Mouse (Mus musculus) MEL (cell line): ENCODE measurements around the gene Prkch. TPM values are rescaled to one million over a fixed set of nuclear protein-coding genes. Genes with fewer than 3 reads are reported as not detected.

Experiments used
- DNase-seq: peaks from one replicate; pipeline ENCODE4 v3.0.0; 2011; ENCODE audit warnings: low read depth, low spot score
- H3K27ac ChIP-seq: 2 replicates; pipeline ENCODE4 v1.5.1; 2012; ENCODE audit warnings: low read depth, mild to moderate bottlenecking, control low read depth, low read length, moderate library complexity; ENCODE audit not compliant: control insufficient read depth
- H3K27me3 ChIP-seq, 2 experiments: fragments of 150-350 bp in 1 of 2; sonication (generic) in 1 of 2; 2 replicates each; pipeline ENCODE4 v1.6.1; 2012; ENCODE audit warnings: low read length in 2 of 2, mild to moderate bottlenecking in 2 of 2, improper control_type of control experiment in 1 of 2, moderate library complexity in 1 of 2; ENCODE audit not compliant: insufficient read depth in 2 of 2, control insufficient read depth in 1 of 2
- H3K36me3 ChIP-seq, 2 experiments: 2 replicates each; pipeline ENCODE4 v1.6.1; 2012 to 2014; ENCODE audit warnings: low read length in 2 of 2, improper control_type of control experiment in 1 of 2, inconsistent platforms in 1 of 2, mild to moderate bottlenecking in 1 of 2; ENCODE audit not compliant: insufficient read depth in 2 of 2, control insufficient read depth in 1 of 2
- H3K4me1 ChIP-seq, 2 experiments: fragments of 150-350 bp in 1 of 2; sonication (generic) in 1 of 2; 2 replicates each; pipeline ENCODE4 v1.6.1; 2012; ENCODE audit warnings: low read length in 2 of 2, improper control_type of control experiment in 1 of 2, mild to moderate bottlenecking in 1 of 2; ENCODE audit not compliant: insufficient read depth in 2 of 2, control insufficient read depth in 1 of 2
- H3K4me3 ChIP-seq, 2 experiments: fragments of 150-350 bp in 1 of 2; sonication (generic) in 1 of 2; 2 replicates each; pipeline ENCODE4 v1.5.1; 2012; ENCODE audit warnings: low read depth in 2 of 2, low read length in 2 of 2, mild to moderate bottlenecking in 2 of 2, moderate library complexity in 2 of 2, control low read depth in 1 of 2, improper control_type of control experiment in 1 of 2; ENCODE audit not compliant: control insufficient read depth in 1 of 2, insufficient read depth in 1 of 2
- H3K79me2 ChIP-seq: 2 replicates; pipeline ENCODE4 v1.6.1; 2012; ENCODE audit warnings: mild to moderate bottlenecking, low read length, moderate library complexity; ENCODE audit not compliant: control insufficient read depth, poor library complexity, insufficient read depth
- H3K9ac ChIP-seq: 2 replicates; pipeline ENCODE4 v1.6.1; 2012; ENCODE audit warnings: low read depth, mild to moderate bottlenecking, control low read depth, low read length, moderate library complexity; ENCODE audit not compliant: control insufficient read depth, poor library complexity, severe bottlenecking
- H3K9me3 ChIP-seq: fragments of 150-350 bp; sonication (generic); replicated peaks from 2 replicates; pipeline ENCODE4 v1.6.1; 2012; ENCODE audit warnings: mild to moderate bottlenecking, low read length, improper control_type of control experiment, moderate library complexity; ENCODE audit not compliant: insufficient read depth
- BHLHE40 ChIP-seq: IDR thresholded peaks from 2 replicates; pipeline ENCODE4 v1.6.1; 2012; ENCODE audit warnings: low read depth, mild to moderate bottlenecking, inconsistent platforms, low read length, improper control_type of control experiment, borderline replicate concordance
- CHD1 ChIP-seq: IDR thresholded peaks from 2 replicates; pipeline ENCODE4 v1.6.1; 2012; ENCODE audit warnings: low read depth, mild to moderate bottlenecking, inconsistent platforms, low read length, improper control_type of control experiment
- CTCF ChIP-seq, 3 experiments: IDR thresholded peaks in 2 of 3; conservative IDR thresholded peaks in 1 of 3; 2 replicates each; pipeline ENCODE4 v1.5.1; 2011 to 2012; ENCODE audit warnings: low read length in 3 of 3, low read depth in 2 of 3, mild to moderate bottlenecking in 2 of 3, improper control_type of control experiment in 1 of 3, inconsistent platforms in 1 of 3, mixed read lengths in 1 of 3, moderate library complexity in 1 of 3; ENCODE audit not compliant: control insufficient read depth in 1 of 3, insufficient read depth in 1 of 3, poor library complexity in 1 of 3, severe bottlenecking in 1 of 3
- E2F4 ChIP-seq: IDR thresholded peaks from 2 replicates; pipeline ENCODE4 v1.6.1; 2011; ENCODE audit warnings: low read depth, low read length, improper control_type of control experiment, borderline replicate concordance
- ETS1 ChIP-seq: IDR thresholded peaks from 2 replicates; pipeline ENCODE4 v1.6.1; 2012; ENCODE audit warnings: low read depth, mild to moderate bottlenecking, inconsistent platforms, low read length, improper control_type of control experiment, moderate library complexity
- HCFC1 ChIP-seq: IDR thresholded peaks from 2 replicates; pipeline ENCODE4 v1.6.1; 2012; ENCODE audit warnings: low read depth, mild to moderate bottlenecking, inconsistent platforms, low read length, improper control_type of control experiment, moderate library complexity
- JUND ChIP-seq: IDR thresholded peaks from 2 replicates; pipeline ENCODE4 v1.6.1; 2011; ENCODE audit warnings: low read depth, mild to moderate bottlenecking, improper control_type of control experiment, low read length
- MAFK ChIP-seq: IDR thresholded peaks from 2 replicates; pipeline ENCODE4 v1.6.1; 2011; ENCODE audit warnings: low read depth, mild to moderate bottlenecking, low read length, improper control_type of control experiment, borderline replicate concordance
- MAX ChIP-seq: IDR thresholded peaks from 2 replicates; pipeline ENCODE4 v1.6.1; 2011; ENCODE audit warnings: low read length, improper control_type of control experiment
- MXI1 ChIP-seq: IDR thresholded peaks from 2 replicates; pipeline ENCODE4 v1.6.1; 2011; ENCODE audit warnings: mild to moderate bottlenecking, low read depth, low read length, improper control_type of control experiment
- NRF1 ChIP-seq: IDR thresholded peaks from 2 replicates; pipeline ENCODE4 v1.6.1; 2014; ENCODE audit warnings: low read depth, mild to moderate bottlenecking, inconsistent platforms, low read length, improper control_type of control experiment, moderate library complexity; ENCODE audit not compliant: poor library complexity, insufficient read depth, severe bottlenecking
- POLR2AphosphoS2 ChIP-seq: IDR thresholded peaks from 2 replicates; pipeline ENCODE4 v1.6.1; 2011; ENCODE audit warnings: low read length, improper control_type of control experiment
- SIN3A ChIP-seq: IDR thresholded peaks from 2 replicates; pipeline ENCODE4 v1.6.1; 2012; ENCODE audit warnings: low read length, improper control_type of control experiment, inconsistent platforms
- TAL1 ChIP-seq: IDR thresholded peaks from 2 replicates; pipeline ENCODE4 v1.6.1; 2012; ENCODE audit warnings: mild to moderate bottlenecking, inconsistent platforms, low read length, moderate library complexity, mixed read lengths
- ZMIZ1 ChIP-seq: IDR thresholded peaks from 2 replicates; pipeline ENCODE4 v1.6.1; 2012; ENCODE audit warnings: low read depth, mild to moderate bottlenecking, inconsistent platforms, low read length, improper control_type of control experiment, moderate library complexity
- ZNF384 ChIP-seq: IDR thresholded peaks from 2 replicates; pipeline ENCODE4 v1.6.1; 2012; ENCODE audit warnings: low read depth, mild to moderate bottlenecking, inconsistent platforms, low read length, improper control_type of control experiment
- polyA plus RNA-seq, 2 experiments: library from polyadenylated mRNA; stranded (reverse) in 1 of 2; unstranded in 1 of 2; fragments of >175 nt in 1 of 2; fragments of >200 nt in 1 of 2; gene quantifications; 2 replicates each; pipeline versions ENCODE4 v1.2.1 to v1.2.4; 2012; ENCODE audit warnings: low replicate concordance in 2 of 2, low read depth in 1 of 2; ENCODE audit not compliant: insufficient read length in 2 of 2, insufficient read depth in 1 of 2, missing spikeins in 1 of 2
- total RNA-seq: library from RNA; depleted of rRNA; stranded (reverse); fragments of 300-350 nt; gene quantifications from 2 replicates; pipeline ENCODE4 v1.2.3, GENCODE M21; 2012

Prkch gene
- total and polyA plus RNA-seq, 3 experiments = not detected

- TF ChIP-seq POLR2AphosphoS2 (no peak), ZMIZ1 (no peak), SIN3A (no peak), MXI1 (no peak), HCFC1 (no peak), ETS1 (no peak)
These were observed 137.5 kb downstream of the Prkch start for GRCm38 (mm10) chr12:73722060-73722459.

GRCm38 (mm10) chr12:73723067-73723466, 138.5 kb downstream of the Prkch start:
- no peaks in the 10 kb centered on the region for H3K36me3 ChIP-seq
- DNase-seq = no peak
- H3K27me3 ChIP-seq = peaks cover 0 to 2% of the 10 kb centered on the region in 2 experiments; a peak in 1 of 4 replicates
- no peaks in the 10 kb centered on the region for H3K79me2 ChIP-seq
- H3K9ac ChIP-seq = no peak overlapping the region
- H3K4me1 ChIP-seq = no peaks in the 10 kb centered on the region
- no peak overlapping the region for H3K27ac ChIP-seq
- H3K9me3 ChIP-seq = no peaks in the 10 kb centered on the region
- no peak overlapping the region for H3K4me3 ChIP-seq
- TF ChIP-seq MAX (no peak), JUND (no peak), E2F4 (no peak), MAFK (no peak), MXI1 (no peak), CTCF (IDR thresholded peaks at IDR 0.05 in 2 of 3, conservative IDR thresholded peaks at IDR 0.05 in 1 of 3; ENCODE audit: control insufficient read depth in 1 of 3, insufficient read depth in 1 of 3, low read depth in 2 of 3, low read length in 3 of 3, poor library complexity in 1 of 3, severe bottlenecking in 1 of 3) (no peak), NRF1 (no peak), ZNF384 (no peak), CHD1 (no peak), TAL1 (no peak), HCFC1 (no peak), BHLHE40 (no peak)
- TF ChIP-seq, all 39 proteins: peak for 0

More at GRCm38 (mm10) chr12:73722060-73722459, 137.5 kb downstream of the Prkch start:
- Histone ChIP-seq H3K4me3 (no peak overlapping the region), H3K79me2 (no peaks in the 10 kb centered on the region), H3K27ac (no peak overlapping the region), H3K27me3 (peaks cover 0 to 2% of the 10 kb centered on the region in 2 experiments; a peak in 1 of 4 replicates), H3K9me3 (no peaks in the 10 kb centered on the region), H3K36me3 (no peaks in the 10 kb centered on the region), H3K4me1 (no peaks in the 10 kb centered on the region), H3K9ac (no peak overlapping the region)
- no peak for DNase-seq
